Mouse (Mus musculus): ENCODE data around the gene Galnt16.
A peak's percentile ranks its signal among the peaks of the same experiment; 100 is the strongest.

Gene Galnt16

GRCm38 (mm10) chr12:80601597-80602269 lies 83.7 kb downstream of the Galnt16 start:
- no peak for DNase-seq

GRCm38 (mm10) chr12:80602432-80602831 lies 84.4 kb downstream of the Galnt16 start:
- DNase-seq, result no peak

GRCm38 (mm10) chr12:80603566-80603965 lies 85.5 kb downstream of the Galnt16 start:
- DNase-seq, result no peak

- no peak for DNase-seq
Observed at GRCm38 (mm10) chr12:80604218-80604617, 86.1 kb downstream of the Galnt16 start.

GRCm38 (mm10) chr12:80608576-80608975 lies 90.5 kb downstream of the Galnt16 start:
- no peak for DNase-seq

GRCm38 (mm10) chr12:80609928-80610327 lies 91.9 kb downstream of the Galnt16 start:
- no peak for DNase-seq

- no peak for DNase-seq
Observed at GRCm38 (mm10) chr12:80612113-80612791, 94.2 kb downstream of the Galnt16 start.

- DNase-seq, result no peak
Observed at GRCm38 (mm10) chr12:80615371-80616257, 97.5 kb downstream of the Galnt16 start.

GRCm38 (mm10) chr12:80620501-80620900 lies 102.4 kb downstream of the Galnt16 start:
- no peak for DNase-seq

GRCm38 (mm10) chr12:80631790-80632189 lies 113.7 kb downstream of the Galnt16 start:
- no peak for DNase-seq

GRCm38 (mm10) chr12:80642725-80643692 lies 124.9 kb downstream of the Galnt16 start:
- DNase-seq, result peak; percentile 62

- DNase-seq, result peak; percentile 94
Observed at GRCm38 (mm10) chr12:80643693-80644505, 125.8 kb downstream of the Galnt16 start, which contains the start of the genes Slc39a9 and Erh. Slc39a9 (plus strand) TSS chr12:80643883. Erh (minus strand) TSS chr12:80644341.

GRCm38 (mm10) chr12:80644506-80644868 lies 126.4 kb downstream of the Galnt16 start:
- no peak for DNase-seq

- DNase-seq, result no peak
Observed at GRCm38 (mm10) chr12:80646377-80646776, 128.3 kb downstream of the Galnt16 start.

- DNase-seq, result peak; percentile 44
Observed at GRCm38 (mm10) chr12:80653951-80654658, 136.0 kb downstream of the Galnt16 start.

GRCm38 (mm10) chr12:80654659-80655025 lies 136.6 kb downstream of the Galnt16 start:
- DNase-seq, result no peak

- DNase-seq, result no peak
Observed at GRCm38 (mm10) chr12:80658661-80659060, 140.6 kb downstream of the Galnt16 start.

- no peak for DNase-seq
Observed at GRCm38 (mm10) chr12:80662322-80662721, 144.2 kb downstream of the Galnt16 start.

GRCm38 (mm10) chr12:80663935-80664334 lies 145.9 kb downstream of the Galnt16 start:
- no peak for DNase-seq

GRCm38 (mm10) chr12:80668391-80668790 lies 150.3 kb downstream of the Galnt16 start:
- no peak for DNase-seq

GRCm38 (mm10) chr12:80673170-80673569 lies 155.1 kb downstream of the Galnt16 start:
- peak; percentile 65 for DNase-seq

Measured in cerebellum, adult 9-10 months (tissue).